Mouse (Mus musculus) gastrocnemius, adult 18-20 months (tissue): ENCODE results near the gene Cyb5b. TPM values are rescaled to one million over a fixed set of nuclear protein-coding genes. Genes with fewer than 3 reads are reported as not detected.
A peak's percentile ranks its signal among the peaks of the same experiment; 100 is the strongest.
"Not testable (repeated sequence)": the region's sequence is repeated elsewhere in the genome, so short reads cannot be mapped to it uniquely, and the experiment has no call there.

Experiments
- DNase-seq: peaks from one replicate; pipeline ENCODE4 v3.0.0; 2021; ENCODE audit warnings: low spot score
- total RNA-seq, 2 experiments: library from RNA; stranded (reverse); gene quantifications; 2 replicates each; pipeline ENCODE4 v1.2.3; 2021

Cyb5b gene
- total RNA-seq, 2 experiments from 2014 or later: 33.2 to 38.3 TPM

- DNase-seq: no peak
Measured at GRCm38 (mm10) chr8:107165745-107166144, 15.3 kb downstream of the Cyb5b start.

DNA sequence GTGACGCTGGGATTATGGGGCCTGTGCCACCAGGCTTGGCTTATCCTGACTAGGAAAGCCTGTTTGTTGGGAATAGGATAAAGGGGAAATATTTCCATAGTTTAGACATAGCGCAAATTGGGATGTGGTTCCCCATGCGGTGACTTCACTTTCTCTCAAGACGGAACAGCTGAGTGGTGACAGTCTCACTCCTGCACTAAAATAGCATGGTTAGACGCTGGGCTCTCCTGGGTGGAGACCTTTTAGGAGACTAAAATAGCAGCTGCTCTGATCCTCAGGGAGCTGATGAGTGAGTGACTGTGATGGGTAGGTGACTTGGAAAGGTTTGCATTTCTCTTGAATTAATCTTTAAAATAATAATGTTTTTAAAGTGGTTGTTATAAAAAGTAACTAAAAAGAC, 17.4 kb downstream of the Cyb5b start:
- peak; percentile 50 for DNase-seq

GRCm38 (mm10) chr8:107172152-107172551, 21.7 kb downstream of the Cyb5b start:
- no peak for DNase-seq

- no peak for DNase-seq
Measured at GRCm38 (mm10) chr8:107172969-107173645, 22.7 kb downstream of the Cyb5b start.

DNA sequence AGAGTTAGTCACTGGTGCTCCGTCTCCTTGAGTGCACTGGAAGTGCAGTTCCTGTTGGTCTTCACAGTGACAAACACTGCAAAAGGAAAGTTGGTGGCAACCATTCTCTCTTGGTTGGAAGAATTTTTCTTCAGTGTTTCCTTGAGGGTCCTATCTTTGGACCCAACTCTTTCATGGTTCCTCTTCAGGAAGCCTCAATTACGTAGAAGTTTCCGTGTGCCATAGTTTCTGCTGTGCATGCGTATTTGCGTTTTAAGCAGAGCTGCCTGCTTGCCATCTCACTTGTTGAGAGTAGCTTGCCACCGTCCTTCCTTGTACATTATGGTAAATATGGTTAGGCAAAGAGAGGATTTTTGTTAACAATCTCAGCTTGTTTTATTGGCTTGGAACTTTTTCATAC, 30.7 kb downstream of the Cyb5b start:
- no peak for DNase-seq

DNA sequence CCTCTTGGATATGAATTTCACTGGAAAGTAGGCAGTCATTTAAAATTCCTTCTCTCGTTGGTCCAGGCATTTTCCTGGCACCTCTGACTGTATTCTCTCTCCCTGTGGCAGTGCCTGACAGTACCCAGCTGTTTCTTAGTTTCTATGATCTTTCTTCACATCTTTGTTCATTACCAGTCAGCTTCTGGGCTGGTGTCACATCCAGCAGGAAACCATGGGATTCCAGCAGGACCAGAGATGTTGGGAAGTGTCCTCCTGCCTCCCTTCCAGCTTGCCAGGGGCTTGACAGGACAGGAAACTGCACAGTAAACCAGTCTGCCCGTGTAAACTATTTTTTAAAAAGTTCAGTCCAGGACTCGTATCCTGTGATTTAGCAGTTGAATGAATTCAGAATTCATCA, 34.6 kb downstream of the Cyb5b start:
- no peak for DNase-seq

DNA sequence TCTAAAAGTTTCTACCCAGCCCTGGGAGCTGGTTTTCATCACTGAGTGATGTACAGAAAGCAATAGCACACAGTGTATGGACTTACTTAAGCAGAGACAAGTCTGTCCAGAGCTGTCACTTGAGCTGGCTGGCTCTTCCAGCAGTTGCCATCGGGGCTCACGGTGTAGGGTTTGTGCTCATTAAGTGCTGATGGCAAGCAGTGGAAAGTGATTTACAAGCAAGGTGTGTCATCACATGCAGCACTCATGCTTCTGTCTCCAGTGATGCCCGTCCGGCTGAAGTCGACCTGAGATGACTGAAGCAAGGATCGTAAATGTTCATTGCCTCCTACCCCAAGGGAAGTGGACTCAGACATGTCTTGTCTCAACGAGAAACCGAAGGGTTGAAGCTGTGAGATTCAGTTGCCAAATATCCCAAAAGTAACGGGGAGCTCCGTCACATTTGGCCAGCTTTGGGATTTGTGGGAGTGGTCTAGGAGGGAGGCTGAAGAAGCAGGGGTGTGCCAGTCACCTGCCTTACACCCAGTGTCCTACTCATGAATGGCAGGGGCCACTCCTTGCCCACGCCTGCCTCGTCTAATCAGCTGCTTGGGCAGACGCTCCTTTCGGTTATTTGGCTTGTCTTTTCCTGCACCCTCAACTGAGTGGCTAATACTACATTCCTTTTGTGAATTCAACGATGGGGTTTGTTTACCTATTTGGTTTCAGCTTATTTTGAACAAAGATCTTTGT, 36.4 kb downstream of the Cyb5b start:
- DNase-seq: peak; percentile 38

GRCm38 (mm10) chr8:107187631-107188030, 37.2 kb downstream of the Cyb5b start:
- DNase-seq: no peak

GRCm38 (mm10) chr8:107192631-107193030, 42.2 kb downstream of the Cyb5b start:
- DNase-seq: no peak

DNA sequence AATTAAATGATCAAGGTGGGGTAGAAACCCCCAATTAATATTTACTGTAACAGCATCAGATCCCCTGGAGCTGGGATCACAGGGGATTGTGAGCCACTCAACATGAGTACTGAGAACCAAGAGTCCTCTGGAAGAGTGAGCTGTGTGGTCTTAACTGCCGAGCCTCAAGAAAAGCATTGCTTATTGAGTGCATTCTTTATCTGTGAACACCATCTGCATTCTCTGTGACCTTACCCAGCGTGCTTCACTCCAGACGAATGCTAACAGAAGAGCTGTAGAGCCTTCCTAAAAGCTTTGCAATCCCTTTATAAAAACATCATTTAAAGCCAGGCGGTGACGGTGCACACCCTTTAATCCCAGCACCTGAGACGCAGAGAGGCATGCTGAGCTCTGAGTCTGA, 42.9 kb downstream of the Cyb5b start:
- DNase-seq: no peak

DNA sequence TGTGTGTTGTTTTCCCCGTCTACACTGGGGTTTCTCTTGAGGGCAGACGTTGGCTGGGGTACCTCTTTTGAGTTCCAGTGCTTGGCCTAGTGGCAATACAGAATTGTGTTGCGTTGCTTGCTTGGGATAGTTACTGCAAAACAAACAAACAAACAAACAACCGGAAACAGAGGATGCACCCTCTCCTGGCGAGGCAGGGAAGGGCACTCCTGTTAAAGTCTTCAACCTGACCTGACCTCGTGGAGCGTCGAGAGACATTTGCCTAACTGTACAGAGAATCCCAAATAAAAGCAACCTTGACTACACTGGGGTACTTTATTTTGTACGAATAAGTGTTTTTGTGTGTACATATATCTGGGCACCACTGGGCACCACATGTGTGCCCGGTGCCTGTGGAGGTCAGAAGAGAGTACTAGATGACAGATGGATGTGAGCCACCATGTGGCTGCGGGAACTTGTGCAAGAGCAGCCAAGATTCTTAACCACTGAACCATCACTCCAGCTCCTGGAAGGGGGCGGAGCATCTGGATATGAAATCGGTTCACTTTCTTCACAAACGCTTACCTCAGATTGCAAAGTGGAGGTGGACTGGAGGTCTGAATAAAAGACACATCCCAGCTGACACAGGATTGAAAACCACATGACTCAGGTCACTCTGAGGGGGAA, 44.5 kb downstream of the Cyb5b start:
- no peak for DNase-seq

GRCm38 (mm10) chr8:107197901-107198826, 47.7 kb downstream of the Cyb5b start:
- DNase-seq: peak; percentile 20

GRCm38 (mm10) chr8:107205164-107205563, 54.7 kb downstream of the Cyb5b start:
- peak; percentile 26 for DNase-seq

DNA sequence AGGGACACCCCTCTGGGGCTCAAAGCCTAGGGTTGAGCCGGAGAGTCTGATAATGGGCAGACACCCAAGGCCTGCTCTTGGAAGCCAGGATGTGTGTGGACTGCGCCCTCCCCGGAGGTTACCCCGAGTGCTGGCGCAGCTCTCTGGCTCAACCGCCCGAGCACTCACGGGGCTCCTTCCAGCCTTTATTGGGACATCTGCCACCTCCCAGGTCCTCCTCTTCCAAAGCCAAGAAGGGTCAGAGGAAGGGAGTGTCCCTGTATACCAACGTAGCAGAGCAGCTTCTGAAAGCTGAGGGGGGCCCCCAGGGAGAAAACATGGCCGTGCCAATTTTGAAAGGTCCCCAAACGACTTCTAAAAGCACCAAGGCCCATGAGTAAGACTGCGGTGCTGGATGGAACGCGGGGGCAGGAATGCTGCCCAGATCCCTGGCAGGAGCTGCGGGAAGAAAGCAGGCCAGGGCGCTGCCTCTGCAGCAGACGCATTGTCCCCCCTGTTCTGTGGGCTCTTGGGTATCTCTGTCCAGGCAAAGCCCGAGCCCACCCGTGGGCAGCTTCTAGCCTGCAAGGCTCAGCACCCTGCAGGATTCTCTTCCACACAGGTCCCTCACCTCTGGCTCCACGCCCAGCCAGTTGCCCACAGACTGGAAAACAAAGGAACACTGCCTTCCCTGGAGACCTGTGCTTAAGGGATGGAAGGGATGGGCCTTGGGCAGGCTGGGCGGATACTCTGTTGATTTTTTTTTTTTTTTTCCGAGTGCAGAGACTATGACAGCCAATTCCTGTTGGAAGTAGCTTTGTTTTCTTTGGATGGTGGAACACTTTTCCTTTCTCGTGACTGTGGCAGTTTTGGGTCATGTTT, 55.5 kb downstream of the Cyb5b start:
- DNase-seq: peak; percentile 91

DNA sequence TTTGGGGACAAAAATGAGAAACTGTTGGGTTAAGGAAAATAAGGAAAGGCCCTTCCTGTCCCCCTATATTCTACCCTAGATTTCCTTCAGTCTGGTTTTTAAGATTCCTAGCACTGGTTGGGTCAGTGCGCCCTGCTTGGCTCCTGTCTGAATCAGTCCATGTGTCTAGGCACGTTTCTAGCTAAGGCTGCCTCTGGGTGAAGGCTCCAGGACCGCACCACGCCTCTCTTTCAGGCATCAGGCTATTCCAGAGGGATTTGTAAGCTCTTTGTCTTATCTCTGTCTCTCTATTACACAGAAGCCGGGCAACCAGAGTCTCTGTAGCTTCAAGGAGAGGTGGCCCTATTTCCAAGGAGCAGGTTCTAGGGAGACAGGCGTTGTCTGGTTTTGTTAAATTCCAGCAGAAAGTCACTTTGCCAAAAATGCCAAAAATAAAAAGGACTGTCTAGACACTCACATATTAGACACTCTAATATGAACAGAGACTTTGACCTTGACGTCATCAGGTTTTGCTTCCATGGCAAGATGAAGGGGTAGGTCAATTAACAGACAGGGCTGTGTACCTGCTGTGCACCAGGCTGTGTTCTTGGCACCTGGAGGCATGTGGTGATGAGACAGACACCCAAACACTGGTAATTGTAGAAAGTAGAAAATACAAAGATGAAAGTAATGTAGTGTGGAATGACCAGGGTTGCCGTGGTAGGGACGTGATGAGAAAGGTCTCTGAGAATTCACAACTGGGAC, 56.5 kb downstream of the Cyb5b start:
- no peak for DNase-seq

- no peak for DNase-seq
Measured at GRCm38 (mm10) chr8:107209185-107209584, 58.7 kb downstream of the Cyb5b start.

- no peak for DNase-seq
Measured at GRCm38 (mm10) chr8:107212006-107212405, 61.6 kb downstream of the Cyb5b start.

DNA sequence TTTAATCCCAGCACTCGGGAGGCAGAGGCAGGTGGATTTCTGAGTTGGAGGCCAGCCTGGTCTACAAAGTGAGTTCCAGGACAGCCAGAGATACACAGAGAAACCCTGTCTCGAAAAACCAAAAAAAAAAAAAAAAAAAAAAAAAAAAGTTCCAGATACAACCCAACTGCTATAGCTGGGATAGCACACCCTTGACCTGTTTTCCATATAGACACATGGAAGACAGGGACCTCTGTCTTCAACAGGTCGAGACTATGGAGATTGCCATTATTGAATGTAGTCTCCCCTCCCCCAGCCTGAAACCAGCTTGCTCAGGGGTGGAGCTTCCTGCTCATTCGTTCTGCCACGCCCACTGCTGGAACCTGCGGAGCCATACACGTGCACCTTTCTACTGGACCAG, 66.8 kb downstream of the Cyb5b start:
- DNase-seq: not testable (repeated sequence)

- no peak for DNase-seq
Measured at GRCm38 (mm10) chr8:107218091-107218490, 67.7 kb downstream of the Cyb5b start.

DNA sequence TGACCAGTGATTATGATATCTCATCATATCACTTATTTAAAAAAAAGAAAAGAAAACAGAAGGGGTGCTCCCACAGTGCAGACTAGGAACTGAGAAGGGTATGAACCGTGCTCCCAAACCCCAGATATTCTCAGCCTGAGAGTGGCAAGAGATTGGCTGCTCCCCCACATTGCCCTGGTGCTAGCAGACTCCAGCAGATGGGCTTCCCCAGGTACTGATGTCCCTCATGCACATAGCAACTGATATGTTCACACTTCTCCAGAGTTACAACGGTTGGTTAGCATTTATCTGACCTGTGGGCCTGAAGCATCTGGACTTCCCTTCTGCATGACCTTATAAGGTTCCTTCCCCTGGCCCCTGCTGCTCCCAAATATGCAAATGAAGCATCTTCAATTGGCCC, 68.6 kb downstream of the Cyb5b start:
- no peak for DNase-seq
